Mouse (Mus musculus): ENCODE results near the gene Lrmda. TPM values are rescaled to one million over a fixed set of nuclear protein-coding genes. Genes with fewer than 3 reads are reported as not detected.

Lrmda gene
- polyA plus RNA-seq, 1 experiment from 2014 or later = 0.57 TPM

DNA sequence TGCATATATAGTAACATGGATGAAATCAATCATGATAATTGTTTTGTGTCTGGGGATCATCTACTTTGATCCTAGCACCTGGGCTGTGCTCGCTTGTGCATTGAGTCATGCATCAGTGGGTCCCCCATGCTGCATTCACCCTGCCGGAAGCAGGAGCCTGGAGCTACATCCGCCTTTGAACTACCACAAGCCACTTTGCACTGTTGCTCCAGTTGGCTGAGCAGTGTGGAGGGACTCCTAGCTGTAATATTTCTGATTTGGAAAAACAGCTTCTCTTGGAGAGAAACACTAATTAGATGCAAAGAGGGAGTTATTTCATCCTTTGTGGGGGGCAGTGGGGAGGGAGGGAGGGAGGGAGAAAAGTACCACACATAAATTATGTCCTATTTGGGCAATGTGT is 220.8 kb downstream of the Lrmda start:
- 84% methylated on average over 3 of the region's 3 CpGs for WGBS
- Histone ChIP-seq H3K4me1 (no peaks in the 10 kb centered on the region), H3K36me3 (no peaks in the 10 kb centered on the region), H3K4me3 (replicated peaks) (no peak overlapping the region), H3K9me3 (no peaks in the 10 kb centered on the region), H3K27me3 (replicated peaks) (no peaks in the 10 kb centered on the region), H3K9ac (no peak overlapping the region), H3K4me2 (no peak overlapping the region), H3K27ac (no peak overlapping the region)
- ATAC-seq (ENCODE audit: insufficient read depth, low FRiP score, low read depth) = no peak

- WGBS = 54% methylated on average over 12 of the region's 12 CpGs
- Histone ChIP-seq H3K4me2 (no peak overlapping the region), H3K9ac (no peak overlapping the region), H3K27me3 (replicated peaks) (no peaks in the 10 kb centered on the region), H3K27ac (no peak overlapping the region), H3K36me3 (no peaks in the 10 kb centered on the region), H3K9me3 (no peaks in the 10 kb centered on the region), H3K4me3 (replicated peaks) (no peak overlapping the region), H3K4me1 (0 out of 2 replicates have a peak, but pooled peaks cover 7% of the 10 kb centered on the region)
- no peak for ATAC-seq (ENCODE audit: insufficient read depth, low FRiP score, low read depth)
Measured at GRCm38 (mm10) chr14:22255458-22255857, 235.9 kb downstream of the Lrmda start.

GRCm38 (mm10) chr14:22256274-22256673 is 236.8 kb downstream of the Lrmda start:
- Histone ChIP-seq H3K9ac (no peak overlapping the region), H3K4me1 (0 out of 2 replicates have a peak, but pooled peaks cover 7% of the 10 kb centered on the region), H3K9me3 (no peaks in the 10 kb centered on the region), H3K4me2 (no peak overlapping the region), H3K4me3 (replicated peaks) (no peak overlapping the region), H3K27me3 (replicated peaks) (no peaks in the 10 kb centered on the region), H3K36me3 (no peaks in the 10 kb centered on the region), H3K27ac (no peak overlapping the region)
- WGBS = 86% methylated on average over 12 of the region's 12 CpGs
- ATAC-seq (ENCODE audit: insufficient read depth, low FRiP score, low read depth) = no peak

DNA sequence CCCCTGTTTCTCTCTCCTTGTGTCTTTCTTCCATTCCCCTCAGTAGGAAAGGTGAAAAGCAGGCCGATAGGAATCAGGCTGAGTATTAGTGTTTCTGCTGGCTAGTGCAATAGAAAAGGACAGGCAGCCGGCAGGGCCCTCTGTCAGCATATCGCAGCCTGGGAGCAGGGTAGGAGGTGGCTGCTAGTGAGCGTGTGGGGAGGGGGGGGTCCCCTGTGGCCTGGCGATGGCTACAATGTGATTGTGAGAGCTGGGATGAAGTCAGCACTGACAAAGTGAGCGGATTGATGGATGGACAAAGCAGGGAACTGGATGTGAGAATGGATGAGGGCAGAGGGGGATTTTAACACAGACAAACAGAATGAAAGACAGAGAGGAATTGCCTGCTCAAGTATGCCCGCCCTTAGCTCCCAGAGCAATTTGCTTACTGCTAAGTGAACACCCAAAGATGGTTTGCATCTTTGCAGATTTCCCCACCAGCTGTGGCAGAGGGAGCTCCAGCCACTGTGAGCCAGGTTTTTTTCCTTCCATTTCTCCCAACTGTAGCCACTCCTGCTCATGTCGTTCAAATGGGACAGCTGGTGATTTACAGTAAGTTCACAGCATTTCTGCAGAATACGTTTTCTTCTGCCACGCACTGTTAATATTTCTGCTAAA is 240.0 kb downstream of the Lrmda start:
- no peaks in the 10 kb centered on the region for H3K27me3 ChIP-seq (replicated peaks)
- no peaks in the 10 kb centered on the region for H3K36me3 ChIP-seq
- H3K4me2 ChIP-seq = no peak overlapping the region
- no peak; the same call in 1 of the 2 replicates for ATAC-seq (ENCODE audit: insufficient read depth, low FRiP score, low read depth)
- H3K27ac ChIP-seq = 0 out of 2 replicates have a peak overlapping the region, but pooled peaks have one; percentile 11
- no peak overlapping the region for H3K4me3 ChIP-seq (replicated peaks)
- H3K9ac ChIP-seq = no peak overlapping the region
- H3K4me1 ChIP-seq = 0 out of 2 replicates have a peak, but pooled peaks cover 7% of the 10 kb centered on the region
- WGBS = 26% methylated on average over 10 of the region's 10 CpGs
- H3K9me3 ChIP-seq = no peaks in the 10 kb centered on the region

DNA sequence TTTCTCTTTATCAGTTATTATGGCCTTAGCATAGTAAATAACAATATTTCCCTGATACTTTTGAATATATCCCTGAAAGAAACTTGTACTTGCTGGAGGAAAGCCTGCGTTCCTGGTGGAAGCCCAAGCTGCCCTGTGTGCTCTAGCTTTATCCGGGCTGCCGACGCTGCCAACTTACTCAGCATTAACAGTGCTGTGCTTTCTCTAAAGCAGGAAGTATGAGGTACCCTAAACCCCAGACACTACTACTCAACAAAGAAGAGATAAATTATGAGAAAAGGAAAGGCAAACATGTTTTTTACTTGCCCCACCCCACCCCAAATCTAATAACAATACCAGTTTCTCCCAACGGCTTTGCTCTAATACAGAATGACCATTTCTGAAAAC is 240.5 kb downstream of the Lrmda start:
- Histone ChIP-seq H3K4me2 (no peak overlapping the region), H3K27me3 (replicated peaks) (no peaks in the 10 kb centered on the region), H3K4me1 (0 out of 2 replicates have a peak, but pooled peaks cover 7% of the 10 kb centered on the region), H3K27ac (no peak overlapping the region; the same call in 1 of the 2 replicates), H3K36me3 (no peaks in the 10 kb centered on the region), H3K9me3 (no peaks in the 10 kb centered on the region), H3K4me3 (replicated peaks) (no peak overlapping the region), H3K9ac (no peak overlapping the region)
- ATAC-seq (ENCODE audit: insufficient read depth, low FRiP score, low read depth) = no peak
- 37% methylated on average over 5 of the region's 5 CpGs for WGBS

- H3K4me2 ChIP-seq = no peak overlapping the region
- H3K27me3 ChIP-seq (replicated peaks) = no peaks in the 10 kb centered on the region
- no peak overlapping the region for H3K4me3 ChIP-seq (replicated peaks)
- no peak overlapping the region for H3K27ac ChIP-seq
- no peaks in the 10 kb centered on the region for H3K9me3 ChIP-seq
- WGBS = 79% methylated on average over 4 of the region's 4 CpGs
- no peaks in the 10 kb centered on the region for H3K36me3 ChIP-seq
- no peak overlapping the region for H3K9ac ChIP-seq
- ATAC-seq (ENCODE audit: insufficient read depth, low FRiP score, low read depth) = no peak
- no peaks in the 10 kb centered on the region for H3K4me1 ChIP-seq
Measured at GRCm38 (mm10) chr14:22265229-22265905, 245.9 kb downstream of the Lrmda start.

DNA sequence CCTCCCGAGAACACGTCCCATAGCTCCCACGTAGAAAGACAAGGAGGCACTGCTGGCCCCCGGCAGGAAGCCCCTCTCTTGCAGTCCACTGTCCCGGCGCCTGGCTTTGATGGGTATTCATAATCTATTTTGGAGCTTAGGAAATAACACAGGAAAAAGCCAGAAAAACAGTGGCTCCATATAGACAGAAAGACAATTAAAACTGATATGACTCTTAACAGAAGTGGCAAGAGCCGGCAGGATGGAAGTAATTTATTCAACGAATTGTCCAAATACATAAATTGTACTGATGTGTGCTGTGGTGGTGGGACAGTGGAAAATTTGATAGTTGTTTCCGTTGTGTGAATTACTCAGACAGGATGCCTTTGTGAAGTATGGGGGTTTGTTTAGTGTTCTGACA is 250.3 kb downstream of the Lrmda start:
- H3K4me2 ChIP-seq = no peak overlapping the region
- ATAC-seq (ENCODE audit: insufficient read depth, low FRiP score, low read depth) = no peak
- H3K4me3 ChIP-seq (replicated peaks) = no peak overlapping the region
- H3K4me1 ChIP-seq = no peaks in the 10 kb centered on the region
- no peak overlapping the region for H3K27ac ChIP-seq
- H3K27me3 ChIP-seq (replicated peaks) = no peaks in the 10 kb centered on the region
- WGBS = 75% methylated on average over 9 of the region's 9 CpGs
- H3K9me3 ChIP-seq = no peaks in the 10 kb centered on the region
- no peak overlapping the region for H3K9ac ChIP-seq
- no peaks in the 10 kb centered on the region for H3K36me3 ChIP-seq

DNA sequence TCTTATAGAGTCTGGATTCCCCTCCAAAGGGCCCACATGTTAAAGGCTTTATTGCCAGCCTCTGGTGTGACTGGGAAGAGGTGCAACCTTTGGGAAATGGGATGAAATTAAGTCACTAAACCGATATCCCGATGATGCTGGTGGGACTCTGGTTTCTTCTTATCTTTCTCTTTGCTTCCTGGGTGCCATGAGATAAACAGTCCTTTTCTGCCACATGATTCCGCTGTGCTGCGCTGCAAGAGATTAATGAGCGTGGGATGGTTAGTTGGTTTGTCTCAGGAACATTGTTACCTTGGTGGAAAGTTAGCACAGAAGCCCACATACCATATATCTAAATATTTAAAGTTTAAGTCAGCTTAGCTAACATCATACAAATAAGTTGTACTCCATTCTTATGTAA is 258.5 kb downstream of the Lrmda start:
- ATAC-seq (ENCODE audit: insufficient read depth, low FRiP score, low read depth) = no peak
- H3K27me3 ChIP-seq (replicated peaks) = no peaks in the 10 kb centered on the region
- no peak overlapping the region for H3K4me2 ChIP-seq
- WGBS = 87% methylated on average over 5 of the region's 5 CpGs
- H3K4me1 ChIP-seq = no peaks in the 10 kb centered on the region
- H3K36me3 ChIP-seq = no peaks in the 10 kb centered on the region
- no peaks in the 10 kb centered on the region for H3K9me3 ChIP-seq
- no peak overlapping the region for H3K4me3 ChIP-seq (replicated peaks)
- no peak overlapping the region for H3K27ac ChIP-seq
- H3K9ac ChIP-seq = no peak overlapping the region

- ATAC-seq (ENCODE audit: insufficient read depth, low FRiP score, low read depth) = no peak
- Histone ChIP-seq H3K4me2 (no peak overlapping the region), H3K27me3 (replicated peaks) (no peaks in the 10 kb centered on the region), H3K27ac (no peak overlapping the region), H3K4me1 (no peaks in the 10 kb centered on the region), H3K4me3 (replicated peaks) (no peak overlapping the region), H3K36me3 (no peaks in the 10 kb centered on the region), H3K9ac (no peak overlapping the region), H3K9me3 (no peaks in the 10 kb centered on the region)
- WGBS = 86% methylated on average over 4 of the region's 4 CpGs
Measured at GRCm38 (mm10) chr14:22279591-22279990, 260.1 kb downstream of the Lrmda start.

DNA sequence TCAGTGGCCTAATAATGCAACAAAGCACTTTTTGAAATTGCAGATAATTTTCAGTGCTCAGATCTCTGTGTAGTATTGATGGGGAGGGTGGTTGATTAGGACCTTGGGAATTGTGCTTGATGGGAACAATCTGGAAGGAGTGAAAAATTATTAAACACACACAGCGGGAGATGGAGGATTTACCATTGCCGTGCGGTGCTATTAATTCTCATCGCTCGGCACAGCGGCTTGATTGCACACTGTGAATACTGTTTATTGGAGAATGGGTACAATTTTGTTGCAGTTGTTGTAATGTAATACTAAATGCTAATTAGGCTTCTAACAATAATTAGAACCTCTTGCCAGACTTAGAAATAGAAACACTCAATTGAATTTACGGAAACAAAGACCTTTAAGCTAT is 262.1 kb downstream of the Lrmda start:
- no peak overlapping the region for H3K4me3 ChIP-seq (replicated peaks)
- ATAC-seq (ENCODE audit: insufficient read depth, low FRiP score, low read depth) = no peak

GRCm38 (mm10) chr14:22282847-22283246 is 263.3 kb downstream of the Lrmda start:
- H3K27ac ChIP-seq = no peak overlapping the region
- no peak for ATAC-seq (ENCODE audit: insufficient read depth, low FRiP score, low read depth)
- no peaks in the 10 kb centered on the region for H3K27me3 ChIP-seq (replicated peaks)
- no peak overlapping the region for H3K4me3 ChIP-seq (replicated peaks)
- H3K9me3 ChIP-seq = no peaks in the 10 kb centered on the region
- H3K4me2 ChIP-seq = no peak overlapping the region
- WGBS = 73% methylated on average over 6 of the region's 6 CpGs
- no peaks in the 10 kb centered on the region for H3K36me3 ChIP-seq
- peaks cover under 1% of the 10 kb centered on the region; the same call in 1 of the 2 replicates for H3K4me1 ChIP-seq
- H3K9ac ChIP-seq = no peak overlapping the region

More for the DNA sequence above, 262.1 kb downstream of the Lrmda start:
- no peaks in the 10 kb centered on the region for H3K36me3 ChIP-seq
- WGBS = 64% methylated on average over 7 of the region's 7 CpGs
- H3K4me1 ChIP-seq = no peaks in the 10 kb centered on the region
- no peak overlapping the region for H3K9ac ChIP-seq
- H3K27me3 ChIP-seq (replicated peaks) = no peaks in the 10 kb centered on the region
- H3K9me3 ChIP-seq = no peaks in the 10 kb centered on the region
- H3K27ac ChIP-seq = no peak overlapping the region
- no peak overlapping the region for H3K4me2 ChIP-seq

DNA sequence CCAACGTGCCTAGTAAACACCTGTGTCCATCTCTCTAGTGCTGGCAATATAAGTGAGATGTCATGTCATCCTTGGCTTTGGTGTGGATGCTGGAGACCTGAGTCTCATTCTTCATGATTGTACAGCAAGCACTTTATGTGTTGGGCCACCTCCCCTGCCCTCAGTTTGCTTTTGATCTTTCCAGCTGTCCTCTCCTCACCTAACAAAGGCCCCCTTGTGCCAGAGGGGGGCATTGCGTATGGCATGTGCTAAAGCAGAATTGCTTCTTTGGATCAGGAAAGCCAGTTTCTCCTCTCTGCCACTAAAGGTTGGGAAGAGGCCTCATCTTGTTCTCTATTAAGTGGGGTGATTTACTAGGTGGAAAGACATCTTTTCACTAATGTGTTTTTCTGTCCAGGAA is 264.2 kb downstream of the Lrmda start:
- H3K4me1 ChIP-seq = peaks cover 10% of the 10 kb centered on the region; the same call in 1 of the 2 replicates
- H3K36me3 ChIP-seq = no peaks in the 10 kb centered on the region
- no peak overlapping the region for H3K4me3 ChIP-seq (replicated peaks)
- H3K9me3 ChIP-seq = no peaks in the 10 kb centered on the region
- H3K9ac ChIP-seq = no peak overlapping the region
- H3K4me2 ChIP-seq = no peak overlapping the region
- no peak overlapping the region for H3K27ac ChIP-seq
- ATAC-seq (ENCODE audit: insufficient read depth, low FRiP score, low read depth) = no peak
- no peaks in the 10 kb centered on the region for H3K27me3 ChIP-seq (replicated peaks)
- 86% methylated on average over 2 of the region's 2 CpGs for WGBS

Data from stomach, embryonic 15.5 days (tissue).